Mouse (Mus musculus) right cerebral cortex, adult 18-20 months (tissue): ENCODE measurements at regions not wholly inside any gene's neighbourhood (a gene's known extent, or its start where the extent isn't known, plus 50 kb on each side); places are given as distances from the start of the nearest gene placed in this dataset.

Source experiments
- DNase-seq: peaks from one replicate; pipeline ENCODE4 v3.0.0; 2022; ENCODE audit warnings: mixed read lengths

DNA sequence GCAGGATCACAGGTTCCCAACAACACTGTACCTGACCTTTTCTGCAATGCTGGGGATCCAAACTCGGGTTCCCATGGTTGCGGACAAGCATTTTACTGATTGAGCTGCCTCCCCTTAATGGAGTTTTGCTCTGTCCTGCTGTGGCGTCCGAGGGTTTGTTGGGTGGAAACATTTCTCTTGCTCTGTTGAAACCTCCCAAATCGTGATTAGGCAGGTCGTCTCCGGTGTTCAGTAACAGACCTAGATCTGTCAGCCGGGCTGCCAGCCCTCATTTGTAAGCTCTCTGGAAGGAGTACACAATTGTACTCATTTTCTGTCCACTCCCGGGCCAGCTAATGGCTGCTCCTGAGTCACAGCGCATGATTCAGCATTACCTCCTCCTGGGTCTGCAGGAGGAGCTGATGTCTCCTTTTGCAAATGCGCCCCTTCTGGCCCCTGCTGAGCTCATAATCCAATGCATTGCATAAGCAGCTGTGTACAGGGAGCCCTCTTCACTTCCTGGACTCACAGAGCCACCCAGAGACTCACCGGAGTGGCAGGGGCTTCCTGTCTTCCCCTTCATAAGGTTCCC is 49.8 kb upstream of the Sipa1l2 start:
- DNase-seq, result peak; percentile 34
